Mouse (Mus musculus): ENCODE results near the gene Gm21992.

DNA sequence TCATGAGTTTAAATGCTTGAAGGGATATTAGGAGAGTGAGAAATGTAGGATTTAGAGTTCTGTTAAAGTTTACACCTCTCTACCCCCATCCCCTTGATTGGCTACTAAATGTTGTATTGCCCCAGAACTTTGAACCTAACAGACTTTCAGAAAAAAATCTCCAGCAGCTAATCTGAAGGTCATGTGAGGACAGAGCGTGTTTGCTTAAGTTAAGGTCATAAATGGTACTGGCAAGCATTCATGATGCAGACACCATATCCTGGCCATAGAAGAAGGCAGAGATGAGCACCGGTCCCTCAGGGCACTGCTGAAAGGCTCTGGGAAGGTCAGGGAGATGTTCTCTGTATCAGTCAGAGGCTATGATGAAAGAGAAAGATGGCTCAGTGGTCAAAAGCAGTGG, 94.1 kb downstream of the Gm21992 start:
- TF ChIP-seq CTCF (IDR thresholded peaks at IDR 0.05; ENCODE audit: low read depth, low read length) (no peak), TAL1 (conservative IDR thresholded peaks at IDR 0.05; ENCODE audit: low read depth, low read length) (no peak), GATA1 (IDR thresholded peaks at IDR 0.05; ENCODE audit: borderline replicate concordance, low read length) (no peak)
